Mouse (Mus musculus) lung, embryonic 14.5 days (tissue): ENCODE measurements at regions not wholly inside any gene's neighbourhood (a gene's known extent, or its start where the extent isn't known, plus 50 kb on each side); places are given as distances from the start of the nearest gene placed in this dataset.
A peak's percentile ranks its signal among the peaks of the same experiment; 100 is the strongest.

ENCODE experiments used
- ATAC-seq: fragments of 200-750 bp; cut with Nextera tagmentation; 2 replicates; pipeline ENCODE4 v1.8.0; 2017; ENCODE audit warnings: mild to moderate bottlenecking, moderate TSS enrichment, moderate library complexity; ENCODE audit not compliant: insufficient read depth
- DNase-seq: peaks from one replicate; pipeline ENCODE4 v3.0.0-alpha.2; 2015
- H3K27ac ChIP-seq: fragments of 300-500 bp; sonication (generic); 2 replicates; pipeline ENCODE4 v1.5.1; 2014; ENCODE audit warnings: low read depth, mild to moderate bottlenecking, moderate library complexity
- H3K27me3 ChIP-seq: fragments of 300-500 bp; sonication (generic); 2 replicates; pipeline ENCODE4 v1.6.1; 2014; ENCODE audit warnings: low read length, control low read depth; ENCODE audit not compliant: insufficient read depth
- H3K36me3 ChIP-seq: fragments of 300-500 bp; sonication (generic); 2 replicates; pipeline ENCODE4 v1.6.1; 2014; ENCODE audit warnings: control low read depth; ENCODE audit not compliant: insufficient read depth
- H3K4me1 ChIP-seq: fragments of 300-500 bp; sonication (generic); 2 replicates; pipeline ENCODE4 v1.6.1; 2014; ENCODE audit warnings: antibody characterized with exemption, control low read depth; ENCODE audit not compliant: insufficient read depth
- H3K4me2 ChIP-seq: fragments of 300-500 bp; sonication (generic); 2 replicates; pipeline ENCODE4 v1.6.1; 2014; ENCODE audit warnings: mild to moderate bottlenecking
- H3K4me3 ChIP-seq: fragments of 300-500 bp; sonication (generic); 2 replicates; pipeline ENCODE4 v1.5.1; 2014; ENCODE audit warnings: low read depth, low read length
- H3K9ac ChIP-seq: fragments of 300-500 bp; sonication (generic); 2 replicates; pipeline ENCODE4 v1.6.1; 2014
- H3K9me3 ChIP-seq: fragments of 300-500 bp; sonication (generic); 2 replicates; pipeline ENCODE4 v1.6.1; 2016; ENCODE audit warnings: low read depth, low read length, control low read depth
- CTCF ChIP-seq: IDR thresholded peaks from 2 replicates; pipeline ENCODE4 v1.5.1; 2016; ENCODE audit warnings: antibody characterized with exemption, low read depth
- WGBS: fragments of 180-500 bp; shearing (Covaris S2); extraction: QIAGEN DNeasy Blood & Tissue Kit; methylation state at CpG from one replicate; pipeline ENCODE4 v1.1.7; 2014; 5-methylcytosine and 5-hydroxymethylcytosine counted together

- no peak overlapping the region for H3K4me2 ChIP-seq
- no peaks in the 10 kb centered on the region for H3K9me3 ChIP-seq
- peaks cover 43% of the 10 kb centered on the region for H3K4me1 ChIP-seq
- 73% methylated on average over 8 of the region's 8 CpGs for WGBS
- no peaks in the 10 kb centered on the region for H3K27me3 ChIP-seq
- ATAC-seq (no peak), DNase-seq (no peak)
- no peak for TF ChIP-seq CTCF
- H3K4me3 ChIP-seq: no peak overlapping the region
- H3K9ac ChIP-seq: no peak overlapping the region
- peak overlapping the region; percentile 27; the same call in 1 of the 2 replicates for H3K27ac ChIP-seq
- no peaks in the 10 kb centered on the region for H3K36me3 ChIP-seq
Measured at GRCm38 (mm10) chr12:86830247-86830585, 54.4 kb downstream of the Irf2bpl start.

GRCm38 (mm10) chr12:86829581-86830246 is 54.9 kb downstream of the Irf2bpl start:
- ATAC-seq: no peak
- no peak overlapping the region for H3K4me2 ChIP-seq
- H3K27me3 ChIP-seq: no peaks in the 10 kb centered on the region
- 62% methylated on average over 16 of the region's 16 CpGs for WGBS
- H3K36me3 ChIP-seq: no peaks in the 10 kb centered on the region
- no peak overlapping the region for H3K9ac ChIP-seq
- H3K27ac ChIP-seq: no peak overlapping the region
- TF ChIP-seq CTCF: no peak
- no peak overlapping the region for H3K4me3 ChIP-seq
- peaks cover 48% of the 10 kb centered on the region for H3K4me1 ChIP-seq
- H3K9me3 ChIP-seq: no peaks in the 10 kb centered on the region
- no peak for DNase-seq

- no peak overlapping the region for H3K9ac ChIP-seq
- ATAC-seq: no peak
- H3K27ac ChIP-seq: peak overlapping the region; percentile 99; the same call in 1 of the 2 replicates
Measured at GRCm38 (mm10) chr12:86827241-86827606, 57.4 kb downstream of the Irf2bpl start.

GRCm38 (mm10) chr12:86826420-86827240 is 58.0 kb downstream of the Irf2bpl start:
- peak; percentile 66 for DNase-seq
- WGBS: 58% methylated on average over 13 of the region's 13 CpGs
- Histone ChIP-seq H3K9ac (no peak overlapping the region), H3K27ac (peak overlapping the region; percentile 99), H3K27me3 (no peaks in the 10 kb centered on the region), H3K4me1 (peaks cover 40% of the 10 kb centered on the region), H3K9me3 (no peaks in the 10 kb centered on the region), H3K4me3 (no peak overlapping the region), H3K36me3 (no peaks in the 10 kb centered on the region), H3K4me2 (no peak overlapping the region)
- ATAC-seq: no peak
- no peak for TF ChIP-seq CTCF

More at GRCm38 (mm10) chr12:86827241-86827606, 57.4 kb downstream of the Irf2bpl start:
- Histone ChIP-seq H3K27me3 (no peaks in the 10 kb centered on the region), H3K4me2 (no peak overlapping the region), H3K36me3 (no peaks in the 10 kb centered on the region), H3K4me1 (peaks cover 46% of the 10 kb centered on the region), H3K9me3 (no peaks in the 10 kb centered on the region), H3K4me3 (no peak overlapping the region)
- WGBS: 100% methylated on average over 2 of the region's 2 CpGs
- TF ChIP-seq CTCF: no peak
- DNase-seq: no peak

GRCm38 (mm10) chr12:86825584-86826419 is 58.8 kb downstream of the Irf2bpl start:
- H3K36me3 ChIP-seq: no peaks in the 10 kb centered on the region
- ATAC-seq (no peak), DNase-seq (peak; percentile 77)
- H3K27ac ChIP-seq: peak overlapping the region; percentile 99
- no peaks in the 10 kb centered on the region for H3K27me3 ChIP-seq
- H3K4me1 ChIP-seq: peaks cover 40% of the 10 kb centered on the region
- H3K9me3 ChIP-seq: no peaks in the 10 kb centered on the region
- H3K4me2 ChIP-seq: peak overlapping the region; percentile 57
- TF ChIP-seq CTCF: no peak
- 39% methylated on average over 6 of the region's 6 CpGs for WGBS
- H3K4me3 ChIP-seq: no peak overlapping the region
- no peak overlapping the region for H3K9ac ChIP-seq

GRCm38 (mm10) chr12:86824860-86825583 is 59.6 kb downstream of the Irf2bpl start:
- Histone ChIP-seq H3K4me1 (peaks cover 36% of the 10 kb centered on the region), H3K9me3 (no peaks in the 10 kb centered on the region), H3K36me3 (no peaks in the 10 kb centered on the region), H3K9ac (no peak overlapping the region), H3K27ac (peak overlapping the region; percentile 99), H3K27me3 (no peaks in the 10 kb centered on the region), H3K4me2 (peak overlapping the region; percentile 57), H3K4me3 (no peak overlapping the region)
- 6% methylated on average over 14 of the region's 14 CpGs for WGBS
- TF ChIP-seq CTCF: no peak
- ATAC-seq (peak; percentile 51), DNase-seq (peak; percentile 88)
